Mouse (Mus musculus) heart, adult 18-20 months (tissue): ENCODE data around the gene Tspan15. TPM values are rescaled to one million over a fixed set of nuclear protein-coding genes. Genes with fewer than 3 reads are reported as not detected.

Experiments
- DNase-seq, 2 experiments: peaks; one replicate each; pipeline ENCODE4 v3.0.0; 2021 to 2022; ENCODE audit warnings: mixed read lengths in 1 of 2
- total RNA-seq, 2 experiments: library from RNA; stranded (reverse); gene quantifications; 2 replicates each; pipeline ENCODE4 v1.2.3; 2021

Tspan15 gene
- total RNA-seq, 2 experiments from 2014 or later = 6.6 to 8.8 TPM

GRCm38 (mm10) chr10:62190821-62191220, 40.2 kb downstream of the Tspan15 start:
- no peak for DNase-seq

GRCm38 (mm10) chr10:62189910-62190309, 41.1 kb downstream of the Tspan15 start:
- DNase-seq = no peak

GRCm38 (mm10) chr10:62189303-62189702, 41.7 kb downstream of the Tspan15 start:
- DNase-seq = no peak

- peak; percentile 72 to 91 for DNase-seq
Observed at GRCm38 (mm10) chr10:62186882-62187281, 44.2 kb downstream of the Tspan15 start.

GRCm38 (mm10) chr10:62183053-62183452, 48.0 kb downstream of the Tspan15 start:
- DNase-seq = peak; percentile 88 to 96

GRCm38 (mm10) chr10:62182471-62183014, 48.5 kb downstream of the Tspan15 start:
- no peak for DNase-seq

GRCm38 (mm10) chr10:62181701-62182100, 49.4 kb downstream of the Tspan15 start:
- no peak for DNase-seq

- no peak for DNase-seq
Observed at GRCm38 (mm10) chr10:62179944-62180343, 51.1 kb downstream of the Tspan15 start.

- DNase-seq = no peak
Observed at GRCm38 (mm10) chr10:62174533-62175313, 56.3 kb downstream of the Tspan15 start.

GRCm38 (mm10) chr10:62173941-62174448, 57.1 kb downstream of the Tspan15 start:
- DNase-seq = no peak

- no peak for DNase-seq
Observed at GRCm38 (mm10) chr10:62172841-62173553, 58.1 kb downstream of the Tspan15 start.

GRCm38 (mm10) chr10:62162410-62162809, 68.6 kb downstream of the Tspan15 start:
- DNase-seq = peak in 1 of 2 experiments; percentile 27

- DNase-seq = no peak
Observed at GRCm38 (mm10) chr10:62149929-62150328, 81.1 kb downstream of the Tspan15 start.

GRCm38 (mm10) chr10:62147466-62148248, 83.4 kb downstream of the Tspan15 start:
- DNase-seq = no peak

GRCm38 (mm10) chr10:62145957-62146356, 85.1 kb downstream of the Tspan15 start:
- no peak for DNase-seq

GRCm38 (mm10) chr10:62143820-62144219, 87.2 kb downstream of the Tspan15 start, which contains the start of gene Fam241b:
Gene Fam241b, minus strand, starts transcription at chr10:62143920.
- no peak for DNase-seq

- no peak for DNase-seq
Observed at GRCm38 (mm10) chr10:62138040-62138439, 93.0 kb downstream of the Tspan15 start.

- DNase-seq = no peak
Observed at GRCm38 (mm10) chr10:62137150-62137549, 93.9 kb downstream of the Tspan15 start.

GRCm38 (mm10) chr10:62135696-62136470, 95.2 kb downstream of the Tspan15 start:
- no peak for DNase-seq
